Mouse (Mus musculus) inflammation-experienced regulatory T-cells, adult 6 months (primary cell): ENCODE measurements at regions not wholly inside any gene's neighbourhood (a gene's known extent, or its start where the extent isn't known, plus 50 kb on each side); places are given as distances from the start of the nearest gene placed in this dataset.
"Not testable (repeated sequence)": the region's sequence is repeated elsewhere in the genome, so short reads cannot be mapped to it uniquely, and the experiment has no call there.

Experiments used
- ATAC-seq: one replicate; pipeline ENCODE4 v1.8.0; 2017

DNA sequence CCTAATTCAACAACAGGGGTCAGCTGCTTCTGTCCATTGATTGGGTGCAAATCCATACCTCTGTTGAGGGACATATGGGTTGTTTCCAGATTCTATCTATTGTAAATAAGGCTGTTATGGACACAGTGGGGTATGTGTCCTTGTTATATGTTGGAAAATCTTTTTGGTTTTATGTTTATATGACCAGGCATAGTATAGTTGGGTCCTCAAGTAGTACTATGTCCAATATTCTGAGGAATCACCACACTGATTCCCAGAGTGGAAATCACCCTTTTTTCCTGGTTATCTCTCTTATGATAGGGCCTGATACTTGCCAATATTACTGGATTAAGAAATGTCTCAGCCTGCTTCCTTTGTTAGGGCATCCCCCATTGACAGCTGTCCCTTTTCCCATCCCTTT lies 1471.0 kb downstream of the Kcnt2 start:
- ATAC-seq, result no peak

DNA sequence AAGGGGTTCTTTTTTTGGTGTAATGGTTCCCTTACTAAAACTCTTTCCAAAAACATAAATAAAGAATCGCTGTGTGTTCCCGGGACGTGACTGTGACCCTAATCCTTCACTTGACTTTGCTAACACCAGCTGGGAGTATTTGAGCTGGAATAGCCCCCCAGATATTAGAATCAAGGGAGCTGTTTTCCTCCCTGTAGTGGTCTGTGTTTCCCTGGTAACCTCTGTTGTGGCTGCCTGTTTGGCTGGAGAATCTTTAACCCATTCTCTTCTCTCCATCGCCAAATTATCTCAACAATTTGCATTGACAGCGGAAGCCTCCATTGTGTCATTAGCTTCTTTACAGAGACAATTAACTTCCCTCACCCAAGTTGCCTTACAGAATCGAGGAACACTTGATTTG lies 1471.6 kb downstream of the Kcnt2 start:
- no peak for ATAC-seq

DNA sequence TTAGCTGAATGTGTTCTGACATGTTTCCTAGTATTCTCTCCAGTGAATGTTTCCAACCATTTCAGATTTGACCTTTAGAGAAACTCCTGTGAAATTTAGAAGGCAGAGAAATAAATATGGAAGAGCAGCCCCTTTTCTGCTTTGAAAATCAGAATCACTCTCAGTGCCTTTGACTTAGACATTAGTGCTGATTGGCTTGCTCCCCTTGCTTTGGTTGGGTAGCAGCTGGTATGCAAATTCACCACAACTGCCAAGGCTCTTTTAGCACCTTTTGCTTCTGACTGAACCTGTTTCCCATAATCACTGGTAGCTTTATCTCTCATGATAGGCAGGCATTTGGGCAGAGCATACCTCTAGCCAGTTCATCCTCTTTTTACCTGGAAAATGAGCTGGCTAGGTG lies 1495.3 kb downstream of the Kcnt2 start:
- no peak for ATAC-seq

DNA sequence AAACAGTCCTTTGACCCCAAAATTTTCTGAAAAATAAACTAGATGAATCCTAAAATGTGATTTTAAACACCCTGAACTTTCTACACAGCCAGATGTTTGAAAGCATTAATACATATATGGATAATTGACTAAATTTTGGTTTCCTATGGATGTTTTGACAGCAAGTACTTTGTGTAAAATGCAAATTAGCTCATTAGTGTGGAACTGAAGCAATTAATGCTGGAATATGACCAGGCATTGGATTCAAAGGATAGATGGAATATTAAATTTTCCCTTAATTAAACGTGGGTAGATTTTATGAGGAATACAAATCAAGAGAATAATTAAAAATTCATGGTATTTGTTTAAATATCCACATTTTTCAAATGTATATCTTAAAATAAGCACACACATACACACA lies 1530.1 kb downstream of the Kcnt2 start:
- no peak for ATAC-seq

GRCm38 (mm10) chr1:141783367-141783766 lies 1537.4 kb downstream of the Kcnt2 start:
- no peak for ATAC-seq

- ATAC-seq, result no peak
These were observed 1567.6 kb downstream of the Kcnt2 start for GRCm38 (mm10) chr1:141813315-141814158.

DNA sequence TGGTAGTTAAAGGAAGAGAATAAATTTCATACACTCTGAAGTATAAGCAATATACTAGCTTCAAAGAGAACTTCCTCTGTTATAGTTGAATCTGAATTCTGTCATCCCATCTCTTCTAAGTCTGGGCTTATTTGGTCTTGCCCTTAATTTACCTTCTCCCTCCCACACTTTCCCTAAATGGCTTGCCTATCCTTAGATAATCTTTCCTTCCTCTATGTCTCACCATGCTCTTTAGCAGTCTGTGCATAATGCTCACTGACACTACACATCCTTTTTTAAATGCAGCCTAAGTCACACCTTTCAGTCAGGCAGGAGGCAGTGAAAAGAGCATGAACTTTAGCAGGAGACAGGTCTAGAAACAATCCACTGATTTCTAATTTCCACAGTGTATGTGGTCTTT lies 1585.5 kb downstream of the Kcnt2 start:
- no peak for ATAC-seq

- ATAC-seq, result no peak
These were observed 1596.6 kb downstream of the Kcnt2 start for GRCm38 (mm10) chr1:141842547-141842946.

GRCm38 (mm10) chr1:141853841-141854240 lies 1607.9 kb downstream of the Kcnt2 start:
- ATAC-seq, result not testable (repeated sequence)

GRCm38 (mm10) chr1:141884356-141884755 lies 1638.4 kb downstream of the Kcnt2 start:
- peak; percentile 94 for ATAC-seq

DNA sequence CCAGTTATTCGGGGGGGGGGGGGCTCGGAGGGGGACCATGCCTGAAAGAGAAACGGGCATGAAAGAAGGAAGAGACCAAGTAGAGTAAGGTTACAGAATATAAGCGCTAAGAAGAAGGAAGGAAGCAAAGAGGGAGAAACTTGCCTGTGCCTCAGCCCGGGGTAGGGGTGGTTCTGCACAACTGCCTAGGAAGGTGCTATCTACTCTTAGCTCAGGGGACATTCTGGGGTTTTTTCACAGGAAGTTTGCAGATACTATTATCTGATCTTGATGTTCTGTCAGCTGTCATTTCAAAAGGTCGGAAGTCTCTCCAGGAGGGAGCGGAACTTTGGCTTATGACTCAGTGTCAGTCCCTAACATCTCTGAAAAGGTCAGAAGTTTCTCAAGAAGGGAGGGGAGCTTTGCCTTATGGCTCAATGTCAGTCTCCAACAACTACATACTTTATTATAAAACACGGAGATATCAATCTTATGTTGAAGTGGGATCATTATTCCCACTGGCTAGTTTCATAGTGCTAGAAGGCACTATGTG lies 1652.0 kb downstream of the Kcnt2 start:
- ATAC-seq, result peak; percentile 53

GRCm38 (mm10) chr1:141911714-141912398 lies 1665.9 kb downstream of the Kcnt2 start:
- no peak for ATAC-seq

DNA sequence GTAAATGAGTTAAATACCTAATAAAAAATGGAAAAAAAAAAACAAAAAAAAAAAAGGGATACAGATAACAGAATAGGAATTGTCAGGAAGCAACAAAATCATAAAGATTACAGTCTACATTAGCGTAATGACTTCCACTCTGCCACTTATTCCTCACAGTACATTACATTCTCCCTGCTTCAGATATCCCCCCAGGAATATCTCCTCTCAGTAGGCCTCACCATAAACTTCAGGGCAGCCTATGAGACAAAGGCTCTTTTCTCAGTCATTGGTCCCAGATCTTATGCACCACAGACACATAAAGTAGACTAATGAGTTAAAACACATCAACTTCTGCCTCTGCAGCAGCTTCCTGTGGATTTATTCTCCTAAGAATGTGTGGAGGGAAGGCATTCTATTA lies 1680.2 kb downstream of the Kcnt2 start:
- no peak for ATAC-seq

- peak; percentile 50 for ATAC-seq
These were observed 1680.8 kb downstream of the Kcnt2 start for GRCm38 (mm10) chr1:141926804-141927203.

DNA sequence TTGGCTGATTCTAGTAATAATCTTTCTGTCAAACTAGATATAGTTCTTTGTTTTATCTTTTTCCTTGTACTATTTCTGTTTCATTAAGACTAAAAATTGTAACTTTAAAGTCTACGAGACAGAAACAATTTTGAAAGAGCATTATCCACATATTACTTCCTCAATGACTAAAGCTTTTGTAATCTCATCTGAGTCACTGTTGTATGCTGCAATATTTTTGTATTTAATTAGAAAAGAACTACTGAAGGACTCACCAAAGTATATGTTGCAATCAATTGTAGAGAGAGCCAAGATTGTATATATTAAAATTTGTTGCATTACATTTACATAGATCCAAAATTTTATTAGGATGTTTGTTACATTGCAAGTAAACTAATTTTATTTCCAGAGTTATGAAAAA lies 1692.4 kb upstream of the B3galt2 start:
- ATAC-seq, result no peak

- no peak for ATAC-seq
These were observed 1686.1 kb upstream of the B3galt2 start for GRCm38 (mm10) chr1:141954323-141954867.

- peak; percentile 35 for ATAC-seq
These were observed 1678.7 kb upstream of the B3galt2 start for GRCm38 (mm10) chr1:141961743-141962142.

DNA sequence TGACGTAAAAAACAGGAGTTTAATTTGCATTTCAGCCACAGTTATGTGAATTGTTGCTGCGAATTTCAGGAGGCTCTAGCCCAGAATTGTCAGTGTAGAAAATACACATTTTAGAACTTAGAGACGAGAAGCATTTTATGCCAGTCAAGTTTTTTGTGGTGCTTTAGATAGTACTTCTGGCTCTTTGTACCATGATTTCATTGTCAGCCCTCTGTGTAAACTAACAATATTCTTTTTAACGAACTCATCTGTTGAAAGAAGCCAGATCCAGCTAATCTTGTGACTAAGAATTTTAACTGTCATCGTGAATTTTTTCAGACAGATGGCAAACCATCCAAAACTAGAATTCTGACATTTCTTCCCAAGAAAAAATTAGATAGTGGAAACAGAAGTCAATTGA lies 1672.3 kb upstream of the B3galt2 start:
- ATAC-seq, result no peak

- no peak for ATAC-seq
These were observed 1666.1 kb upstream of the B3galt2 start for GRCm38 (mm10) chr1:141974329-141974728.

GRCm38 (mm10) chr1:141999769-142000168 lies 1640.7 kb upstream of the B3galt2 start:
- no peak for ATAC-seq

DNA sequence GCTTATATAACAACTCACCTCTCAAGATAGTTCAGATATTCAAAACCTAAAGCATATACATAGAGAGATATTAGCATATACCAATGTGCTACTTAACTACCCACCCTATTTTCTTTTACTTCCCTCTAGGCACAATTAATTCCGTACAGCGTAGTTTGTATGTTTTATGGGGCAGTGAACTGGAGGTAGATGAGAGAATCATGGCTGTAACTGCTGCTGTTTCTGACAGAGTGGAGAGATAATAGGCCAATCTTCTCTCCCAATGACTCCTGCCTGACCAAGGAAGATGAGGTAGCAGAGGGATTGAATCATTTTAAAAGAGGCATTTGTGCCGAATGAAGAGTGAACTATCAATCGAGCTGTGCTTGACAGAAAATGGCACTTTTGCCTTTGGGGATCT lies 1640.1 kb upstream of the B3galt2 start:
- ATAC-seq, result no peak

- no peak for ATAC-seq
These were observed 1634.1 kb upstream of the B3galt2 start for GRCm38 (mm10) chr1:142006316-142006715.

DNA sequence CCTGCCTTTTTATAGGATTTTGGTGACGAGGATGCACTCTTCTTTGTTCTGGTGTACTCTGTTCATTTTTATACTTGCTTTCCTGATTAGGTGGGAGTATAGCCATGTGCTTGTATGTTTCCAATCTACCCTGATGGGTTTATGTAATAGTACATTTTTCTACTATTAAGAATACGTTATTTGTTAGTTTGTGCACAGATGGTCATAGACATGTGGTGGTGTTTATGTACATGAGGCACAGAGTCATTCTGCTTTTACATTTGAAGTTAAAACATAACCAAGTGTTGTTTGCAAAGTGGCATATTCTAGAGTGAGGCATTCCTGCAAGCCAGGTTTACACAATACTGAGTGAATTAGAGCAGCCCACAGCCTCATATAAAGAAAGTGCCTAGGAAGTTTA lies 1597.7 kb upstream of the B3galt2 start:
- ATAC-seq, result no peak

- ATAC-seq, result no peak
These were observed 1585.3 kb upstream of the B3galt2 start for GRCm38 (mm10) chr1:142055207-142055606.
